Comparison of ENCODE assay signal across 13 mouse cellular contexts in genomic region chr4:85371036-85371435, GRCm38 (mm10).
DNase-seq lines count a peak whose midpoint lies in the region; ATAC-seq lines count a peak whose summit lies in the region.
"Had no signal": no experiment of that assay in that cellular context is flagged by ENCODE, and none has a peak within 500 bp of the region (broad histone marks: within the 10 kb centered on the region; RNA-seq: fewer than 3 reads in every experiment).

No protein-coding gene starts in this region.

- no peak overlapping the region for H3K4me2 ChIP-seq in kidney, embryonic 15.5 days
- H3K4me2 ChIP-seq: embryonic facial prominence, embryonic 13.5 days; limb, embryonic 13.5 days had no signal

- H3K4me1 ChIP-seq in kidney, embryonic 15.5 days: no peaks in the 10 kb centered on the region
- H3K4me1 ChIP-seq: embryonic facial prominence, embryonic 13.5 days; limb, embryonic 13.5 days had no signal

- H3K4me3 ChIP-seq in kidney, embryonic 15.5 days (replicated peaks): no peak overlapping the region
- H3K4me3 ChIP-seq: embryonic facial prominence, embryonic 13.5 days; limb, embryonic 13.5 days had no signal

- WGBS in kidney, embryonic 15.5 days: 76% methylated on average over 6 of the region's 6 CpGs

- DNase-seq in adrenal gland, postnatal 10 days: peak; percentile 6
- no peak for DNase-seq in adrenal gland, adult 8-10 months
- DNase-seq in layer of hippocampus, adult 11-12 months (ENCODE audit: low spot score): peak; percentile 22
- DNase-seq in layer of hippocampus, postnatal 10 days (ENCODE audit: low spot score in 2 of 2): no peak
- DNase-seq in frontal cortex, adult 2 months (ENCODE audit: extremely low spot score in 1 of 2, low spot score in 1 of 2): peak; percentile 79 to 81
- peak; percentile 77 to 78 for DNase-seq in right cerebral cortex, adult 2 months (ENCODE audit: low spot score in 2 of 2)
- DNase-seq in thymus, postnatal 4 days: no peak
- DNase-seq: kidney, adult 8-10 months; lung, postnatal 36 days; thymus, postnatal 14 days had no signal

- H3K27me3 ChIP-seq in kidney, embryonic 15.5 days: no peaks in the 10 kb centered on the region
- H3K27me3 ChIP-seq: embryonic facial prominence, embryonic 13.5 days; limb, embryonic 13.5 days had no signal

- no peaks in the 10 kb centered on the region for H3K36me3 ChIP-seq in kidney, embryonic 15.5 days
- H3K36me3 ChIP-seq: embryonic facial prominence, embryonic 13.5 days; limb, embryonic 13.5 days had no signal

- no peak for ATAC-seq in kidney, embryonic 15.5 days (replicated peaks; ENCODE audit: low FRiP score)

- H3K9me3 ChIP-seq in kidney, embryonic 15.5 days (replicated peaks): no peaks in the 10 kb centered on the region
- H3K9me3 ChIP-seq: embryonic facial prominence, embryonic 13.5 days; limb, embryonic 13.5 days had no signal

- H3K9ac ChIP-seq in kidney, embryonic 15.5 days: no peak overlapping the region
- H3K9ac ChIP-seq: embryonic facial prominence, embryonic 13.5 days; limb, embryonic 13.5 days had no signal

- no peak overlapping the region for H3K27ac ChIP-seq in kidney, embryonic 15.5 days
- H3K27ac ChIP-seq: embryonic facial prominence, embryonic 13.5 days; limb, embryonic 13.5 days had no signal

Comparison
In these comparisons a context has a peak if more than half of its experiments do, and no peak if none do; other contexts are left out.
1. DNase-seq: peak in adrenal gland, postnatal 10 days (single experiment), layer of hippocampus, adult 11-12 months (single experiment), frontal cortex, adult 2 months (2 of 2) and right cerebral cortex, adult 2 months (2 of 2); none in adrenal gland, adult 8-10 months (single experiment), layer of hippocampus, postnatal 10 days (0 of 2) and thymus, postnatal 4 days (single experiment).